Comparison of ENCODE assay signal across 17 mouse cellular contexts in the genomic region with DNA sequence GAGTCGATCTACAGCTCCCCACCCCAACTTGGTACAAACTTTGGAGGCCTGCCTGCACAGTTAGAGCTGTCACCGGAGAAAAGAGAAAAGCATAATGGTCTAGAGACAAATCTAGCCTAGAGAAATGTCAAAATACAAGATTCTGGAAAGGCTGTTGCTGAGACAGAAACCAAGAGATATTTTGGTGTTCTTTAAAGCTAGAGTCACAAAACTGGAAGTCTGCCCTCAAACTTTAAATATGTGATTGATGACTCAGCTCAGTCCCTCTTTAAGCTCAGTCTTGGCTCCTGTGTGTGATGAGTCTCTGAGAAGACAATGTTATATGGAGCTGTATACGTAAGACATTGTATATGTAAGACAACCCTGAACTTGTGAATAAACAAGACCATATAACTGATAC.
"Had no signal": no experiment of that assay in that cellular context is flagged by ENCODE, and none has a peak within 500 bp of the region (broad histone marks: within the 10 kb centered on the region; RNA-seq: fewer than 3 reads in every experiment).

No protein-coding gene starts in this region.

- DNase-seq: gastrocnemius, adult 2 months; gastrocnemius, postnatal 10 days; gastrocnemius, postnatal 25 days; heart, adult 2 months; heart, postnatal 14 days; heart, postnatal 36 days; kidney, adult 11 months; kidney, adult 2 months; kidney, adult 9 months; kidney, postnatal 14 days; kidney, postnatal 36 days; layer of hippocampus, adult 9-11 months; layer of hippocampus, postnatal 36 days; left cerebral cortex, postnatal 4 days had no signal

- ATAC-seq: hindbrain, postnatal 0 days; intestine, embryonic 16.5 days; liver, embryonic 12.5 days had no signal
